Mouse (Mus musculus) heart, adult 8-10 months (tissue): ENCODE results near the gene Erlec1. TPM values are rescaled to one million over a fixed set of nuclear protein-coding genes. Genes with fewer than 3 reads are reported as not detected.

Experiments used
- DNase-seq: peaks from one replicate; pipeline ENCODE4 v3.0.0; 2022; ENCODE audit warnings: low spot score
- total RNA-seq, 4 experiments: library from RNA; stranded (reverse); gene quantifications; 2 replicates each; pipeline ENCODE4 v1.2.4; 2022

Erlec1 gene
- total RNA-seq = 10 to 100 TPM; 36.7 to 47.6 (median 39.5) TPM

DNA sequence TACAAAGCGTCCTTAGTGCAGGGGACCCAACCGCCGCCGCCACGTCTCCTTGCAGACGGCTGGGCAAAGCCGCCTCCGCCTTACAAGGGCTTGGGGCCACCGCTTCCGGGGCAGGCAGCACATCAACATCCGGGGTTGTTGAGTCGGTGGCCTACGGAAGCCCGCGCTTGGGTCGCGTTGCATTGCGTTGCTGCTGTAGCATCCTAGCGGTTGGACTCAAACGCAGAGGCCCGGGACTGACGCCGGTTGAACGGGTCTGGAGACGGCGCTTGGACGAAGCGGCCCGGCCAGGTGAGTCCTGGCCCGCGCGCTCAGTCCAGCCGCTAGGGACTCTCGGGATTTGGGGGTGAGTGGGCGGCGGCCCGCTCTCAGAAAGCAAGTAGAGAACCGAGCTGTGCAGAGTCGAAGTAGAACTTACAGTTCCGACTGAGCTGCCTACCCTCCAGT, at the start of gene Erlec1:
Gene Erlec1 (minus strand): TSS at position 57 of the 447 bp plus-strand sequence.
- peak; percentile 84 for DNase-seq

GRCm38 (mm10) chr11:31001169-31001908, 47.2 kb upstream of the Erlec1 start:
- no peak for DNase-seq

- no peak for DNase-seq
These were observed 45.9 kb upstream of the Erlec1 start for GRCm38 (mm10) chr11:31000028-31000427.

GRCm38 (mm10) chr11:30998704-30999103, 44.6 kb upstream of the Erlec1 start:
- DNase-seq = no peak

DNA sequence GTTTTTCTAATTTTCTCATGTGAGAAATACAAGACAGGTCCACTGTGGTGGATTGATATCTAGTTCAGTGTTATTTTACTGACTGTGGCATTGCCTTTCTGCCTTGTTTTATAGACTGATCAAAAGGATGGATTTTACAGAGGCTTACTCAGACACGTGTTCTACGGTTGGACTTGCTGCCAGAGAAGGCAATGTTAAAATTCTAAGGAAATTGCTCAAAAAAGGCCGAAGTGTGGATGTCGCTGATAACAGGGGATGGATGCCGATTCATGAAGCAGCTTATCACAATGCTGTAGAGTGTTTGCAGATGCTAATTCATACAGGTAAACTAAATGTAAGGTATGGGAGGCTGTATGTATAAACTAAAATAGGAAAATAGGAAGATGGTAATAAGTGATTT, 44.1 kb upstream of the Erlec1 start:
- no peak for DNase-seq

GRCm38 (mm10) chr11:30996670-30997069, 42.5 kb upstream of the Erlec1 start:
- no peak for DNase-seq

GRCm38 (mm10) chr11:30986625-30987017, 32.5 kb upstream of the Erlec1 start:
- DNase-seq = no peak

GRCm38 (mm10) chr11:30985877-30986624, 31.9 kb upstream of the Erlec1 start, which contains the start of gene Chac2:
TSS of gene Chac2 (minus strand) at chr11:30986350.
- DNase-seq = peak; percentile 83

DNA sequence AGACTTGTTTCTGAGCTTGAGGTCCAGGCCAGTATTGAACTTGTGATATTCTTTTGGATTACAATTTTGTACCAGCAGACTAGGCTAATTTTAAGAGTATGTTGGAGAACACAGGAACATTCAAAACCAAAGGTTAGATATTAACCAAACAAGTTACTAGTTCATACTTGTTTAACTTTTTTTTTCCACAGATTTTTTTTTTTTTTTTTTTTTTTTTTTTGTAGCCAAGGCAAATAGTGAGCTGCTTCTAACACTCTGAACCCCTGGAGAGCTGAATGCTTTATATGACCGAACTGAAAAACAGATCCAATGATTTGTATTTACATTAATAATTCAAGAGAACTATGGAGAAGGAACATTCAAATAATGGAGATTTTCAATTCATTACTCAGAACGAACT, 31.1 kb upstream of the Erlec1 start:
- DNase-seq = no peak

- DNase-seq = peak; percentile 19
These were observed 523 bp downstream of the Erlec1 start for GRCm38 (mm10) chr11:30953469-30954154.

GRCm38 (mm10) chr11:30952829-30953228, 1.3 kb downstream of the Erlec1 start:
- DNase-seq = no peak

GRCm38 (mm10) chr11:30943522-30943921, 10.6 kb downstream of the Erlec1 start:
- no peak for DNase-seq

DNA sequence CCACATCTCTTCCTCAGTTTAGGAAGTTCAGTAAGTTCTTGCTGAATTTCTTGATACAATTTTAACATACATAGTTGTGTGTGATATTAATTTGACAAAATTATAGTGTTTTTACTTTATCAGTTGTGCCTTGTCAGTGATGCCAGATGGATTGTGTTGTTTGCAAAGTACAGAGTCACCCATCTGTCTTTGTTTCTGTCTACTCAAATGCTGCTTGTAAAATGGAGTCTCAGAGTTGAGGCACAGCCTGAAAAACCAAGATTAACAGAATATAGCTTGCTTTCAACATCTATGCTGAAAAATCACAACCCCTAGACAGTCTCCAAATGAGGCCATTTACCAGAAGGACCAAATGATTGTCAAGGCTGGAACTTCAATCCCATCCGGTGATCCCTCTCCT, 25.6 kb downstream of the Erlec1 start:
- DNase-seq = no peak

- DNase-seq = no peak
These were observed 26.1 kb downstream of the Erlec1 start for GRCm38 (mm10) chr11:30928079-30928478.

- no peak for DNase-seq
These were observed 30.9 kb downstream of the Erlec1 start for GRCm38 (mm10) chr11:30923283-30923682.

DNA sequence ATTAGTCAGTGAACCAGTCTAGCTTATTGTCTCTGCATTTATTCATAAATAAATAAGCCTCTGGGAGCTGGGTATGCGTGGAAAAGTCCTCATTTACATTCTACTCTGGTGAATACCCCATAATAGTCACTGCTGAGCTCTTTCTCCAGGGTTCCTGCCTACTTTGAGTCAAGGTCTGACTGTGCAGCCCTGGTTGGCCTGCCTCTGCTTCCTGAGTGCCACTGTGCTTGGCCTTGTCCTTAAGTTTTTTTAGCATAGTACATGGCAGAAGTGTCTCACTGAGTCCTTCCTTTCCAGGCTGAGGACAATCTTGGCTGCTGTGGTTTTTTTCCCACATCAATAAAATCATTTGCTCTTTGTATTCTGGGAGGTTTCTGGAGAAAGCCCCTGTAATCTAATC, 33.5 kb downstream of the Erlec1 start:
- DNase-seq = no peak

GRCm38 (mm10) chr11:30912311-30912710, 41.8 kb downstream of the Erlec1 start:
- DNase-seq = no peak

GRCm38 (mm10) chr11:30899312-30899711, 54.8 kb downstream of the Erlec1 start:
- no peak for DNase-seq

DNA sequence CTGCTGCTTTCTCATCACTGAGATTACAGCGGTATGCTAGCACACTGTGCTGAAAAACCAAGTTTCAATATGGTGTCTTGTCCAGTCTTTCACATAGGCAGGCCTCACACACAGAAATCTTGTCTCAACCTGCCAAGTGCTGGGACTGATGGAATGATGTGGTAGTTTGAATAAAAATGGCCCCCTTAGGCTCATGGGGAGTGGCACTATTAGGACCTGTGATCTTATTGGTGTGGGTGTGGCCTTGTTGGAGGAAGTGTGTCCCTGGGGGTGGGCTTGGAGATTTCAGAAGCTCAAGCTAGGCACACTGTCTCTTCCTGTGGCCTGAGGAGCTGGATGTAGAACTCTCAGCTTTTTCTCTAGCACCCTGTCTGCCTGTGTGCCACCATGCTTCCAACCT, 57.9 kb downstream of the Erlec1 start:
- no peak for DNase-seq

DNA sequence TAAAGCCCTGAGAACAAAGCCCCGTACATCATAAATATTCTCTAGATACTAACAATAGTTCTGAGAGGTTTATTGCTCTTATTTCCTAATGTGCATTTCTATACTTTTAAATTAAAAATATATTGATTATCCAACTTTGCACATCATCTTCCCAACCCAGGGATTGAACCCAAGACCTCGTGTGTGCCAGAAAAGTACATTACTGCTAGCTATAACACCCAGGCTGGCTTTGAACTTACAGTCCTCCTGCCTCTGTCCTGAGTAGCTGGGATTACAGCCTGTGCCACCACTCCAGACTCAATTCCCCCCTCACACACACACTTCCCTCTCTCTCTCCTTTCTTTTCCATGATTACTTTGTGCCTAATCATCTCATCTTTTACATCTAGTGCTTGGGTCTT, 66.0 kb downstream of the Erlec1 start:
- no peak for DNase-seq

- peak; percentile 7 for DNase-seq
These were observed 68.8 kb downstream of the Erlec1 start, which contains the start of the genes Gpr75 and Asb3 for GRCm38 (mm10) chr11:30885171-30885871. TSS of gene Gpr75 (plus strand) at chr11:30885358. TSS of gene Asb3 (plus strand) at chr11:30885416.
